Mouse (Mus musculus) forebrain, embryonic 11.5 days (tissue): ENCODE results near the gene Chn1. TPM values are rescaled to one million over a fixed set of nuclear protein-coding genes. Genes with fewer than 3 reads are reported as not detected.

Experiments used
- ATAC-seq: fragments of 200-750 bp; cut with Nextera tagmentation; replicated peaks from 2 replicates; pipeline ENCODE4 v1.8.0; 2017; ENCODE audit warnings: moderate TSS enrichment; ENCODE audit not compliant: low FRiP score
- DNase-seq: peaks from one replicate; pipeline ENCODE4 v3.0.0-alpha.2; 2017; ENCODE audit warnings: low spot score
- H3K27ac ChIP-seq: fragments of 300-500 bp; sonication (generic); 2 replicates; pipeline ENCODE4 v1.5.1; 2014; ENCODE audit warnings: low read depth, low read length
- H3K27me3 ChIP-seq: fragments of 300-500 bp; sonication (generic); 2 replicates; pipeline ENCODE4 v1.6.1; 2014; ENCODE audit warnings: mild to moderate bottlenecking, low read length, mixed read lengths; ENCODE audit not compliant: control insufficient read depth, insufficient read depth
- H3K36me3 ChIP-seq: fragments of 300-500 bp; sonication (generic); 2 replicates; pipeline ENCODE4 v1.6.1; 2014; ENCODE audit warnings: mild to moderate bottlenecking, low read length, moderate library complexity, mixed read lengths; ENCODE audit not compliant: control insufficient read depth, insufficient read depth
- H3K4me1 ChIP-seq: fragments of 300-500 bp; sonication (generic); replicated peaks from 2 replicates; pipeline ENCODE4 v1.6.1; 2014; ENCODE audit warnings: low read length, mixed read lengths; ENCODE audit not compliant: control insufficient read depth, insufficient read depth
- H3K4me2 ChIP-seq: fragments of 300-500 bp; sonication (generic); 2 replicates; pipeline ENCODE4 v1.6.1; 2014; ENCODE audit warnings: low read depth, mild to moderate bottlenecking, low read length, moderate library complexity, mixed read lengths; ENCODE audit not compliant: severe bottlenecking
- H3K4me3 ChIP-seq: fragments of 300-500 bp; sonication (generic); 2 replicates; pipeline ENCODE4 v1.5.1; 2014; ENCODE audit warnings: low read depth, low read length
- H3K9ac ChIP-seq: fragments of 300-500 bp; sonication (generic); 2 replicates; pipeline ENCODE4 v1.6.1; 2014; ENCODE audit warnings: low read length
- H3K9me3 ChIP-seq: fragments of 300-500 bp; sonication (generic); 2 replicates; pipeline ENCODE4 v1.6.1; 2016; ENCODE audit warnings: low read length, mixed read lengths; ENCODE audit not compliant: control insufficient read depth
- WGBS: fragments of 180-500 bp; shearing (Covaris S2); extraction: QIAGEN DNeasy Blood & Tissue Kit; methylation state at CpG from one replicate; pipeline ENCODE4 v1.1.7; 2014; 5-methylcytosine and 5-hydroxymethylcytosine counted together
- polyA plus RNA-seq: library from polyadenylated mRNA; unstranded; fragments of >200 nt; fragmentation: Nextera tagmentation; extraction: Ambion mirVana; gene quantifications from 2 replicates; pipeline ENCODE4 v1.2.1, GENCODE M21; 2014

The Chn1 gene
- polyA plus RNA-seq, 1 experiment from 2014 or later: 62.2 TPM

DNA sequence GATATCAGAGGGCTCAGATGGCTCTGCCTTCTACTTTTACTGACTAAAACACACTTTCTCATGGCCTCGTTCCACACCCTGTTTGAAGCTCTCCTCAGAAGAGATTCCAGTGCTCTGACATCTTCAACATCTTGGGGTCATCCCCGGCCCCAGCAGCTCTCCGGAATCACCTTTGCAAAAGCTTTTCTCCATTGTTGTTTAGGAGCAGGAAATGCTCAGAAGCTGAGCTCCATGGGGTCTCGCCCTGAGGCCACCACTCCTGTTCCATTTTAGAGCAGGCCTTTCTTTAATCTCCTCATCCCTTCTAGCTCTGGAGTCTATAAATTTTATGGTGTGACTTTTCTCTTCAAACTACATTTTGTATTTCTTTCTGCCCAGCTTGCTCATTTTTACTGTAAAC lies 6.5 kb downstream of the Chn1 start:
- ATAC-seq (no peak), DNase-seq (no peak)
- Histone ChIP-seq H3K36me3 (no peaks in the 10 kb centered on the region), H3K4me3 (no peak overlapping the region), H3K9me3 (no peaks in the 10 kb centered on the region), H3K27ac (no peak overlapping the region), H3K4me1 (peaks cover 6% of the 10 kb centered on the region; the same call in 1 of the 2 replicates), H3K27me3 (no peaks in the 10 kb centered on the region), H3K9ac (no peak overlapping the region), H3K4me2 (no peak overlapping the region)
- 72% methylated on average over 4 of the region's 4 CpGs for WGBS

DNA sequence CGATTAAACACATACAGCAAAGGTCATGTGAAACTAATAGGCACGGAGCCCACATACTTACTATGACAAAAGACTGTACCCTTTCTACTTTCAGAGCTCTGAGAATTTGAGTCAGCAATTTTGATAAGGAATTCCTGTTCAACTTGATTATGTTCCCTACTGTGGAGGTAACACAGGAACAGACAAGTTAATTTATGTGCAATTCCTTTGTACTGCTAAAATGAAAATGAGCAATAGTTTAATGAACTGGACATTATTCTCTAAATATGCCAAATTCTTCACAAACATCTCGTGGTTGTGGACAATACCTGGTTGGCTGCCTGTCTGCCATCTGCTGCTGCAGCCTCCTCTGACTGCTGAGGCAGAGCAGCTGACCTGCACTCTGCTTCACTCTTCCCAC lies 11.6 kb downstream of the Chn1 start:
- 72% methylated on average over 3 of the region's 3 CpGs for WGBS
- H3K27me3 ChIP-seq: no peaks in the 10 kb centered on the region
- no peak overlapping the region for H3K4me3 ChIP-seq
- H3K36me3 ChIP-seq: no peaks in the 10 kb centered on the region
- no peaks in the 10 kb centered on the region for H3K4me1 ChIP-seq
- no peak overlapping the region for H3K9ac ChIP-seq
- H3K27ac ChIP-seq: no peak overlapping the region
- ATAC-seq (no peak), DNase-seq (no peak)
- no peaks in the 10 kb centered on the region for H3K9me3 ChIP-seq
- H3K4me2 ChIP-seq: no peak overlapping the region

DNA sequence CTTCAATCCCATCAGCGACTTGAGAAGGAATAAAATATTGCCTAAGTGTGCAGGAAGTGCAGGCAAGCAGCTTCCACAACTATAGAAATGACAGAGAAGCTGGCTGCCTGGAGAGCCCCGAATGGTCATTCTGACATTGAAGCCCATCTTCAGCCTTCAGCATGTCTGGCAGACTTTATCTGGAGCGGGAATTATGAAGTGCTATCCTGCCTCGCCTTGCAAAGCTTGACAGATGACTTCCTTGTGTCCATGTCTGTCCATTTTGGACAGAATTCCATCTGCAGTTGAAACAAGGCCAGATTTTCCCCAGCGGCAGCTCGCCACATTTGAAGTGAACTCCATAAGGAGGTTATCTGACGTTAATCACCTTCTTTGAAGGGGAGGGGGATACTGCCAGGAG lies 15.2 kb downstream of the Chn1 start:
- H3K36me3 ChIP-seq: no peaks in the 10 kb centered on the region
- WGBS: 95% methylated on average over 7 of the region's 7 CpGs
- no peaks in the 10 kb centered on the region for H3K4me1 ChIP-seq
- no peaks in the 10 kb centered on the region; the same call in 1 of the 2 replicates for H3K9me3 ChIP-seq
- no peak overlapping the region for H3K9ac ChIP-seq
- no peak overlapping the region for H3K4me3 ChIP-seq
- H3K4me2 ChIP-seq: no peak overlapping the region
- DNase-seq (no peak), ATAC-seq (no peak)
- H3K27me3 ChIP-seq: no peaks in the 10 kb centered on the region
- no peak overlapping the region for H3K27ac ChIP-seq

DNA sequence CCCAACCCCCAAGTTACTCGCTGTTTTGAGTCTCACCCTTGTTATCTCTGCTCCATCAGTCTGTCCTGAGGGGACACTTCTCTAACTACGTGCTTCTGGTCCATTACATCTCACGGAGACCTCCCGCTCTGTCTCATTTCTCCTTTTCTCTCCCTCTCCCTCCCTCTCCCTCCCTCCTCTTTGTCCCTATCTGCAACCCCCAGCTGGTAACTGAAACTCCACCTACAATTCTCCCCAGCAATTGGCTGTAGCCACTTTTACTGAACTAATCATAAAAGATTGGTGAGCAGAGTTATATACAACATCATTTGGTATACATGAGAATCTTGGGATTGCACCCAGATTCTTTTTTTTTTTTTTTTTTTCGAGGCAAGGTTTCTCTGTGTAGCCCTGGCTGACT lies 16.1 kb downstream of the Chn1 start:
- DNase-seq (no peak), ATAC-seq (no peak)
- Histone ChIP-seq H3K4me1 (no peaks in the 10 kb centered on the region), H3K4me2 (no peak overlapping the region), H3K4me3 (no peak overlapping the region), H3K9me3 (no peaks in the 10 kb centered on the region; the same call in 1 of the 2 replicates), H3K36me3 (no peaks in the 10 kb centered on the region), H3K27me3 (no peaks in the 10 kb centered on the region), H3K9ac (no peak overlapping the region), H3K27ac (no peak overlapping the region)
- WGBS: 90% methylated on average over 5 of the region's 5 CpGs

DNA sequence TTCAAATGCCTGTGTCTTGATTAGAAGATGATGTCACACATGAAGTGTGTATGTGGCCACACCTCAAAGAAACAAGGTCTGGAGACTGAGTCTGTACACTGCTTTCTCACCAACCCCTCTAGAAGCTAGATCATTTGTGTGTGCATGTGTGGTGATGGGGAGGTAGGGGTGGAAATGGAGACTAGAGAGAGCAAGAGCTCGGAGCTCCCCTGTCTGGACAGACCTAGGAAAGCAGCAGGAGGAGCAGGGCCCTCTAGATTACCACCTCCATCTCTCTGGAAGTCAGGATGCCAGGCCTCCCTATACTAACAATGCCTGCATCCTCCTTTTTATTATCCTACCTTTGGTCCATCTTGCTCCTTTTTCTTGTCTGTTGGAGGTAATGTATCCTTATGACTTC lies 27.8 kb downstream of the Chn1 start:
- no peak overlapping the region for H3K9ac ChIP-seq
- H3K36me3 ChIP-seq: no peaks in the 10 kb centered on the region
- no peak overlapping the region for H3K4me2 ChIP-seq
- no peaks in the 10 kb centered on the region for H3K4me1 ChIP-seq
- no peak for DNase-seq
- no peak overlapping the region for H3K4me3 ChIP-seq
- no peak for ATAC-seq
- H3K27ac ChIP-seq: no peak overlapping the region
- WGBS: 94% methylated on average over 1 of the region's 1 CpGs
- H3K27me3 ChIP-seq: no peaks in the 10 kb centered on the region
- no peaks in the 10 kb centered on the region; the same call in 1 of the 2 replicates for H3K9me3 ChIP-seq

DNA sequence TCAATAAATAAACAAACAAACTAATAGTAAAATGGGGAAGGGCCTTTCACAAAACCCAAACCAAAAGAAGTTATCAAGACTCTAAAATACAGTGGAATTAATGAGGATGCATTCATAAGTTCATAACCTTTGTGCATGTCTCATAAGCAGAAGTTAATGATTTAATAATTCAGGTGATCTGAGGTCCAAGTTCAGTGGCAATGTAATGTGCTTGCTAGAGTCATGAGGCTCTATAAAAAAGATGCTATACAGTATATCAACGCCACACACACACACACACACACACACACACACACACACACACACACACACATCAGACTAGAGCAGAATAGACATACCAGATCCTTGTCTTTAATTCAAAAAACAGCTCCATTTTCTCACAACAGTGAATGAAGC lies 28.8 kb downstream of the Chn1 start:
- 100% methylated on average over 1 of the region's 1 CpGs for WGBS
- DNase-seq (no peak), ATAC-seq (no peak)
- H3K4me1 ChIP-seq: no peaks in the 10 kb centered on the region
- no peaks in the 10 kb centered on the region for H3K36me3 ChIP-seq
- no peak overlapping the region for H3K9ac ChIP-seq
- no peak overlapping the region for H3K4me3 ChIP-seq
- H3K4me2 ChIP-seq: no peak overlapping the region
- H3K9me3 ChIP-seq: no peaks in the 10 kb centered on the region; the same call in 1 of the 2 replicates
- no peak overlapping the region for H3K27ac ChIP-seq
- H3K27me3 ChIP-seq: no peaks in the 10 kb centered on the region

DNA sequence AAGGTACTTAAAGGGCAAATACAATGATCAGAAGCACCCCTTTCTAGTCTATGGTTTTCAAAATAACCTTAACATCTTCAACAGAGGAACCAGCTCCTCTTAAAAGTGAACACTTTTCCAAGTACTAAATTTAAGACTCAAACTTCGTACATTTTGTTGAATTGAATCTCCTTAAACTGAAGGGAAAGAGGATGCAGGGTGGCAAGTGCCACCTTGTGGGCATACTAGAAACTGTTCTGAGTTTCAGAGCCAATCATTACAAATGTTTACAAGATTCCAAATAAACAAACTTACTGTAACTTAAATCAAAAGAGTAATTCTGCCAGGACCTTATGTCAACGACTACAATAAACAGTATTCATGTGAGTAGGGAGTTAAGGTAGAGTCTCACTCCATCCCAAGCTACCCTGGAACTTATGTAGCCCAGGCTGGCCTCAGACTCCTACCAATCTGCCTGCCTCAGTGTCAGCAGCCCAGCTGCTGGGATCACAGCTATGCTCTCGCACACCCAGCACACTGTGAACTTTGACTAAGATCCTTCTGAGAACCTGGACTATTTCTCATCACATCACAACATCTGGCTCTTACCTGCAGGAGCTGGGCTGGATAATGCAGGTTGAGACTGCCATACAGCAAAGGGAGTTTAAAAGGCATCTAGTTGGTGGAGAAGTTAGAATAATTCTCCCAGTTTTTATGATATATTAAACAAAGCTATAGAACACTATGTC lies 29.3 kb downstream of the Chn1 start:
- H3K4me3 ChIP-seq: no peak overlapping the region
- DNase-seq: no peak
- no peak overlapping the region for H3K9ac ChIP-seq
- no peaks in the 10 kb centered on the region for H3K27me3 ChIP-seq
- no peaks in the 10 kb centered on the region for H3K4me1 ChIP-seq
- H3K36me3 ChIP-seq: no peaks in the 10 kb centered on the region
- ATAC-seq: no peak
- no peaks in the 10 kb centered on the region; the same call in 1 of the 2 replicates for H3K9me3 ChIP-seq
- H3K27ac ChIP-seq: no peak overlapping the region
- WGBS: 85% methylated on average over 3 of the region's 3 CpGs
- H3K4me2 ChIP-seq: no peak overlapping the region

DNA sequence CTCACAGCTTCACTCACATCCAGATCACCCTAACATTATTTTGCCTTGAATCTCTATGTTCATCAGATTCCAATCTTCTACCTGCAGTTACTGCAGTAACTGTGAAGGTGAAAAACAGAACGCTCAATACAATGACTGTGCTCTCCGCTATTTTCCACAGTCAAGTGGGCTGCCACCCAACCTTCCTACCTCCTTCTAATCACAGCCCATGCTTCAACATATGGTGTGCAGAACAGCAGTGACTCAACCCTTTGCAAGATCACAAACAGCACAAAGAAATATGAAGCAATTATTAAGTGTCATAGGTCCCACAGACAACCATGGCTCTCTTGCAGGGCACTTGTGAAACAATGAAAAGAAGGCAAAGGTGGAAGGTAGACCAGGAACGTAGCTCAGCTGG lies 33.9 kb downstream of the Chn1 start:
- ATAC-seq (no peak), DNase-seq (no peak)
- Histone ChIP-seq H3K36me3 (no peaks in the 10 kb centered on the region), H3K4me1 (no peaks in the 10 kb centered on the region), H3K4me3 (no peak overlapping the region), H3K27me3 (no peaks in the 10 kb centered on the region), H3K9ac (no peak overlapping the region), H3K27ac (no peak overlapping the region), H3K4me2 (no peak overlapping the region), H3K9me3 (no peaks in the 10 kb centered on the region)
- 88% methylated on average over 3 of the region's 3 CpGs for WGBS

DNA sequence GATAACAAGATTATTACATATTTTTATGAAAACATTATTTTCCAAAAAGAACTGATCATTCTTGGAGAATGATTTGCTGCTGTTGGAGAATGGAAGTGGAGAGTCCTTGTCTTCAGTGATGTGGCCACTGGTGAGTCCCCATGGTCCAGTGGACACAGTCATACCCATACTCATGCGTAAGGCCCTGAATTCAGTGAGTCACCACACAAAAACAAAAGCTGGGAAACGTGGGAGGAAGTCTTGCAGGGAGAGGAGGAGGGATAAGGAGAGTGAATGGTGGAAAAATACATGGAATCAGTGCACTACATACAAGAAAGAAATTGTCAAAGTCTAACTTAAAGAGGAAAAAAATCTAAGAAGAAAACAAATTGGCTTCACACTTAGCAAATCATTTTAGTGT lies 47.3 kb downstream of the Chn1 start:
- no peaks in the 10 kb centered on the region for H3K4me1 ChIP-seq
- no peak overlapping the region for H3K27ac ChIP-seq
- no peaks in the 10 kb centered on the region for H3K9me3 ChIP-seq
- H3K9ac ChIP-seq: no peak overlapping the region
- DNase-seq (no peak), ATAC-seq (no peak)
- no peak overlapping the region for H3K4me2 ChIP-seq
- WGBS: 70% methylated on average over 2 of the region's 2 CpGs
- no peaks in the 10 kb centered on the region for H3K36me3 ChIP-seq
- H3K4me3 ChIP-seq: no peak overlapping the region
- no peaks in the 10 kb centered on the region for H3K27me3 ChIP-seq
